Mouse (Mus musculus) retina, adult 2 months (tissue): ENCODE measurements around the gene Ctnnbip1.

Source experiments
- DNase-seq: peaks from one replicate; pipeline ENCODE4 v3.0.0-alpha.2; 2012; ENCODE audit warnings: low read depth, low spot score

Ctnnbip1 gene

GRCm38 (mm10) chr4:149561986-149562904 lies 44.2 kb downstream of the Ctnnbip1 start:
- DNase-seq: no peak

- DNase-seq: no peak
Measured at GRCm38 (mm10) chr4:149562905-149563347, 44.9 kb downstream of the Ctnnbip1 start.

GRCm38 (mm10) chr4:149563941-149564361 lies 45.9 kb downstream of the Ctnnbip1 start:
- no peak for DNase-seq

GRCm38 (mm10) chr4:149564452-149565407 lies 46.7 kb downstream of the Ctnnbip1 start:
- no peak for DNase-seq

- no peak for DNase-seq
Measured at GRCm38 (mm10) chr4:149567432-149568026, 49.5 kb downstream of the Ctnnbip1 start.

- DNase-seq: no peak
Measured at GRCm38 (mm10) chr4:149568622-149569021, 50.6 kb downstream of the Ctnnbip1 start.

GRCm38 (mm10) chr4:149569781-149570497 lies 51.9 kb downstream of the Ctnnbip1 start:
- peak; percentile 72 for DNase-seq

GRCm38 (mm10) chr4:149570498-149570863 lies 52.4 kb downstream of the Ctnnbip1 start:
- no peak for DNase-seq

- no peak for DNase-seq
Measured at GRCm38 (mm10) chr4:149571209-149571608, 53.2 kb downstream of the Ctnnbip1 start.

- no peak for DNase-seq
Measured at GRCm38 (mm10) chr4:149571651-149572149, 53.7 kb downstream of the Ctnnbip1 start.

- DNase-seq: peak; percentile 82
Measured at GRCm38 (mm10) chr4:149572446-149572845, 54.4 kb downstream of the Ctnnbip1 start.

GRCm38 (mm10) chr4:149572851-149573250 lies 54.8 kb downstream of the Ctnnbip1 start:
- no peak for DNase-seq

GRCm38 (mm10) chr4:149574391-149574821 lies 56.4 kb downstream of the Ctnnbip1 start:
- DNase-seq: no peak

GRCm38 (mm10) chr4:149576061-149576460 lies 58.0 kb downstream of the Ctnnbip1 start:
- no peak for DNase-seq

- DNase-seq: no peak
Measured at GRCm38 (mm10) chr4:149576993-149577548, 59.0 kb downstream of the Ctnnbip1 start.

- no peak for DNase-seq
Measured at GRCm38 (mm10) chr4:149578085-149578681, 60.1 kb downstream of the Ctnnbip1 start.

GRCm38 (mm10) chr4:149578831-149579230 lies 60.8 kb downstream of the Ctnnbip1 start:
- DNase-seq: no peak

- DNase-seq: no peak
Measured at GRCm38 (mm10) chr4:149585236-149585635, 67.2 kb downstream of the Ctnnbip1 start.

GRCm38 (mm10) chr4:149586044-149586782 lies 68.2 kb downstream of the Ctnnbip1 start, which contains the start of gene Clstn1:
Clstn1 (plus strand) TSS chr4:149586468.
- DNase-seq: peak; percentile 74
